Mouse (Mus musculus) thymus, adult 2 months (tissue): Measurements from ENCODE around the gene Camkk2.
A peak's percentile ranks its signal among the peaks of the same experiment; 100 is the strongest.

Experiments
- CTCF ChIP-seq: fragments of 200-500 bp; IDR thresholded peaks from 2 replicates; pipeline ENCODE4 v1.5.1; 2012; ENCODE audit warnings: mild to moderate bottlenecking, control low read depth, low read length, moderate library complexity, borderline replicate concordance; ENCODE audit not compliant: control insufficient read depth, poor library complexity, insufficient read depth; ENCODE audit errors: extremely low read depth
- POLR2A ChIP-seq: fragments of 200-500 bp; IDR thresholded peaks from 2 replicates; pipeline ENCODE4 v1.6.1; 2012; ENCODE audit warnings: mild to moderate bottlenecking, low read length, control low read depth, moderate library complexity; ENCODE audit not compliant: control insufficient read depth, poor library complexity, insufficient read depth; ENCODE audit errors: extremely low read depth

GRCm38 (mm10) chr5:122824450-122824849 lies 45.2 kb upstream of the Camkk2 start:
- no peak for TF ChIP-seq POLR2A
- TF ChIP-seq CTCF: 0 out of 2 replicates have a peak, but pooled peaks have one; percentile 16
